Mouse (Mus musculus): ENCODE measurements at regions not wholly inside any gene's neighbourhood (a gene's known extent, or its start where the extent isn't known, plus 50 kb on each side); places are given as distances from the start of the nearest gene placed in this dataset.
A peak's percentile ranks its signal among the peaks of the same experiment; 100 is the strongest.

GRCm38 (mm10) chr14:105562843-105563242, 304.5 kb downstream of the Ndfip2 start:
- no peak for DNase-seq

- DNase-seq: no peak
Measured at GRCm38 (mm10) chr14:105556813-105557212, 298.4 kb downstream of the Ndfip2 start.

DNA sequence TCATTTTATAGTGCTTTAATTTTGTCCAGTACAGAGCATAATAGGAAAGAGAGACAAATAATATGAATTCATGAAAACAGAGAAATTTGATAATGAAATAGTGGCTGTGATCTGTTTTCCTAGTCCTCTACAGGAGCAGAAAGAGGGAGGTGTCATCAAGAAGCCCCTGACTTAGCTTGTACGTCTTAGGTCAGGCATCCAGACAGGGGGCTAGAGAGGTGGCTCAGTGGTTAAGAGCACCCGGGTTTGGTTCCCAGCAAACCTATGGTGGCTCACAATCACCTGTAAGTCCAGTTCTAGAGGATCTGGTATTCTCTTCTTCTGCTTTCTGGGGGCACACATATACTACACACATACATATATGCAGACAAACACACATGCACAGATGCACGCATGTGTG, 285.7 kb downstream of the Ndfip2 start:
- no peak for DNase-seq

DNA sequence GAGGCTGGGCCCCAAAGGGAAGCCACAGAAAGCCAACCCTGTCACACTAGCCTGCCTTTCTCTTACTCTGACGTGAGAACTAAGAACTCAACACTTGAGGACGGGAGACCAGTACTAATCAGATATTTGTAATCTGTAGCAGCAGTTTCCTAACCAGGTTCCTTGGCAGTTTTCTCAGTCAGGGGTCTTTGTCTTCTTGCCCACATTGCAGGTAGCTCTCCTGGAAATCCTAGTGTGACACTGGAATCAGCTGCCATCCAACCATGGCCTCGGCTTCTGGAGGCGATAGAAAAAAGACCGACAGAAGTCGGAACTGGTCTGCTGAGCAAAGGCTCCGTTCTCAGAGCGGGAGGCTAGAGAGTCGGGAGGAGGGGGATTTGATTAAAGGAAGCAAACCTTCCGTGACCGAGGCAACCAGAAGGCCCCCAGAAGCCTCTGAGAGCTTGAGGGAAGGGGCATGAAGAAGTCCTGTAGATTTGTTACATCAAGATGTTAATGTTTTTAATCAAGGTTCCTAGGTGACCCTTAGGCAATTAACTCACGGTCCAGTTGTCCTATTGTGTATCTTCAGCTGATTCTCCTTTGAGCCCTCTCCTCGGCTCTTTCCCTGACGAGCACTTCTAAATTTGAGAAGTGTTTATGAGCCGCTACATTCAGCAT, 284.2 kb downstream of the Ndfip2 start:
- DNase-seq: no peak

DNA sequence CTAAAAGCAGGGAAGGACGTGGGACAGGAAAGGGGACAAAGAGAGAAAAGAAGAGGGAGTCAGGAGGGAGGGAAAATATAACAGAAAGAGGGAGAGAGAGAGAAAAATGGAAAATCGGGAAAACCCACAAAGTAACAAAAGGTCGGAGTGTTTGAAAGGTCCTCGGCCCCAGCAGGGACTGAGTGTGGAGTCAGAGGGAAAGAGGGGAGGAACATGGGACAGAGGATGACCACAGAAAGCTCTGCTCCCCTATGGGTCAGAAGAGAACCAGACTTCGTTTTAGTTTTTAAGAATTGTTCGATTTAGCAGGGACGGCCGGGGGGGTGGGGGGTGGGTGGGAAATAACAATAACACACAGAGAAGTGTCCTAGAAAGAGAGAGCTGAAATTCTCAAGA, 283.7 kb downstream of the Ndfip2 start:
- DNase-seq: no peak

DNA sequence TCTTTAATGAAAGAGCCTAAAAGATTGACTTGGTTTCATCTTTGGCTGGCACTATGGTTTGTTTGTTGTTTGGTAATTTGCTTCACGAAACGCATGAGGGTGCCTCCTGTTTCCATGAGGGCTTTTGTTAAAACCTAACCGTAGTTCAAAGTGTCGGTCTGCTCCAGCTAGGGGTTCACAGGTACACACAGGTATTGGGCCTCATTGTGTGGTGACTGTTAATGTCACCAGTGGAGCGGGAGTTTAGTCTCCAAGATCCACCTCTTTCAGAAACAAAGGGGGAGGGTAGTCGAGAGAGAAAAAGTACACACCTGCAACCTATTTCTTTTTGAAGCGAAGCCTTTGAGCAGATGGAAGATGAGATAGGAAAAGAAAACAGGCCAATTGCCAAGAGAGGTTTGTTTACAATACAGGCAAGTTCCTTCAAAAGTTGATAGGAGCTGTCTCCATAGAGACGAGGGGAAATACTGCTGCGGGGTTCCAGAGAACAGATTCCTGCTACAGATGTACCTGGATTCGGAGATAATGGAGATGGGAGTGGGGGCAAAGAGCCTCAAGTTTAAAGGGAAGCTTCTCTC, 273.9 kb downstream of the Ndfip2 start:
- peak; percentile 31 to 34 for DNase-seq

- DNase-seq: no peak
Measured at GRCm38 (mm10) chr14:105528107-105528506, 269.7 kb downstream of the Ndfip2 start.

- no peak for DNase-seq
Measured at GRCm38 (mm10) chr14:105523849-105524248, 265.5 kb downstream of the Ndfip2 start.

GRCm38 (mm10) chr14:105522279-105522678, 263.9 kb downstream of the Ndfip2 start:
- DNase-seq: no peak

DNA sequence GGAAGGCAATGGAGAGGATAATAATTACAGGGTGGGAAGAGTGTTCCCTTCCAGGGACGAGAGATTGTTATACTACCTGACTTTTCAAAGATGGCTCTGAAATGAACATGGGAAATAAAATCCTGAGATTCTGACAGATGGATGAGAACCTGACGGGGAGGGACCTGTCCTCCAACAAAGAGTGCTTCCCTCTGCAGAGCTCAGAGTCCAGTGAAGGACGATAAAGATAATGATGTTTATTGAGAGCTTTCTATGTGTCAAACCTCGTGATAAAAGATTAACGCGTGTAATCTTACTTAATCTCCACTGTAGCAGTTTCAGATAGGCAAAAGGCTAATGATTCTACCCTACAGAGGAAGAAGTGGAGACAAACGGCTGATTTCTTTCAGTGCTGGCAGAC, 260.3 kb downstream of the Ndfip2 start:
- no peak for DNase-seq

DNA sequence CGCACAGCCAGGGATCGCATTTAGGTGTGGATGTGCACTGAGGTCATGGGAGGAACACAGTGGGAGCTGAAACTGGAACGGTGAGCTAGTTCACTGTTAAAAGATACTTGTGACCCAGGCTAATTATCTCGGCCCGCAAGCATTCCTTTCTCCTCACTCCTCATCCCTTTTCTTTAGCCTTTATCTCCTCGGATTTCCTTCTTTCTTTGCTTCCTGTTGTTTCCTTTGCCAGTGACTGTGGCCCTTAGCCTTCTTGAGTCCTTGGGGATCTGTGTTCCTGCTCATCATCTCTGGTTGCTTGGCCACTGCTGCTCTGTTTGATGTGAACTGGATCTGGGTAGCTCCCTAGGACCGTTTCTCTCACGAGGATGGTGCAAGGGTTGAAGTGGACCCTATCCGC, 256.0 kb downstream of the Ndfip2 start:
- no peak for DNase-seq

DNA sequence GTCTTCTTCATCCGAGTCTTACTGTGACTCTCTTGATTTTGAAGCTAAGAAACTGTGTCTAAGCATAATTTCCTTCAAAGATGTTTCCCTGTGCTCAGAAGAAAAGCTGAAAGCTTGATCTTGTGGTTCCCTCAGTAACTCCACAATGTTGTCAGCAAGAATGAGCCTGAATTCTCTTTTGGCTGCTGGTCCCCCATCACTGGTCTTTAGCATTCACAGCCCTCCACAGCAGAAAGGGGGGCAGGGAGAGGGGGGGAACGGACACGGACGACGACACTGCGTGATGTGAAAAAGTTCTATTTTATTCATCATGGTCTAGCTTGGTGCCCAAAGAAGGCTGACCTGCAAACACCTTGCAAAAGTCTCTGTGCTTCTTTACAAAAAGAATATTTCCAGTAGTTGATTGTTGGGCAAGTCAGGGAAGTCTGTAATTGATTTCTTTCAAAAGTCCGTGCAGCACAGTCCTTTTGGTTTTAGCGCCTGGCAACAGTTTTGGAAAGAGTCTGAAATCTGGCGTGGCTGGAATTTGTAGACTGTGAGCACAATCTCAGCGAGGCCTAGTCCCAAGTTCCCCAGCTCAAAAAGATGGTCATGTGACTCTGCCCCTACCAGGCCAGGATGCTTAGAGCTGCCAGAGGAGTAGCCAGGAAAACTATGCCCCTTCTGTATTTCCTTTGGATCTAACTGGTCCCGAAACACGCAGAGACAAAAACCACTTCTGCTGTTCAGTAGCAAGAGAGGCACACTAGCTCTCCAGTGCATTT, 254.7 kb downstream of the Ndfip2 start:
- DNase-seq: no peak

DNA sequence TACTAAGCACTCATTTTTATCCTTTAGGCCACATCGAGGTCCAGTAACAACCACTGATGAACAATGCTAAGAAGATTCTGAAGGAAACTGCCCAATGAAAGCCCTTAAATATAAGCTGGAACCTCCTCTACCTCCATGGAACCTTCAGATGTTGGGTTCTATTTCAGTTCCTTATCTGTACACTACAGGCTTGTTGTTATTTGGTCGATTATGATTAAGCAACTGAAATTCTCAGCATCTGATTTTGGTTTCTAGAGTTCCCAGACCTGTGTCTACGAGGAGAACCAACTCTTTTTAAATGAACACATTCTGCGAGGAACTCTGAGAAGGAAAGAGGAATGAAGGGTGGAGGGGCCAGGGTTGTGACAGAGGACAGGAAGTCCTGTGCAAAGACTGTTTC, 253.5 kb downstream of the Ndfip2 start:
- DNase-seq: no peak

- DNase-seq: no peak
Measured at GRCm38 (mm10) chr14:105511135-105511534, 252.8 kb downstream of the Ndfip2 start.

DNA sequence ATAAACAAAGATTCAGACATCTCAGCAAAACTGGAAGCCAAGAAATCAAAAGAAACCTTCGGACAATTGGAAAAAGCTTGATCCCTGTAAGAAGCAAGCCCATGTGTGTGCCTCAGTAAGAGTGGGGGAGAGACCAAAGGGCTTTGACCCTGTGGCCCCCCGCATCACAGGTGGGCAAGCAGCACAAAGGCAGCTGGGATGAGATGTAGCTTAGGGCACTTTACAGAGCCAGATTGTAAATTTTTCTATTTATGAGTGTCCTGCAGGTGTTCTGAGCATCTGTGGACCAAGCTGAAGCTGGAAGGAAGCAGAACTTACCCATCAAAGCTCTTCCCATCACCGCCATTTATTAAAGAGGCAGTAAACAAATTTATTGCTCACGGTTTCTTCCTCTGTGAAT, 246.9 kb downstream of the Ndfip2 start:
- DNase-seq: no peak

DNA sequence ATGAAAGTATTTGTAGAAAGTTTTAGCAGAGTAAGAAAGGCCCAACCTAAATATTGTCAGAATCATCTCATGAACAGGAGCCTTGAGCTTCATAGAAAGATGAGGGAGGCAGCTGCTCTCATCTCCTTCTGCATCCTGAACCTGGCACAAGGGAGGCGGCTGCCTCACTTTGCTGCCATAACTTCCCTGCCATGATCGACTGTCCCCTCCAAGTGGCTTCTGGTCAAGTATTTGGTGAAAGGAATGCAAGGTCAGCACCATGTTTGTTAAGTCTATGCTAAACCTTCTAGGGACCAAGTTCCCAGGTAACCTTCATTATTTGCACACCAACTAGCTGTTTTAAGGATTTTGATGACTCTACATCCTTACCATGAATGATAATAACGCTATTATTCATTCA, 246.0 kb downstream of the Ndfip2 start:
- DNase-seq: no peak

DNA sequence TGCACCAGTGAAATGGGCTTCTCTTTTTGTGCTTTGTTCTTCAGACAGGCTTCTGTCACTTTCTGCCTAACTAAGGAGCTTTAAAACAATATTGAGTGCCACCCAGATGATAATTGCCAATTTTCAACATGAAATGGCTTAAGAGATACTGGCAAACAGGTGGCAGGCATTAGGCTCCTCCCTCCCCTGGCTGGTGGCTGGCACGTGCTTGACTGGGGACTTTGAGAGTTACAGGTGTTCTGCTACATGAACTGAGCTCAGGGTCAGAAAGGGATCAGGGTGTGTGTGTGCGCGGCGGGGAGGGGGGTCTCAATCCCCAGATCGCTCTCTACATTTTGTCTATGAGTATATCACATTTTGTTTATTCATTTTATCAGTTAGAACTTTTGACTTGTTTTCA, 245.4 kb downstream of the Ndfip2 start:
- peak; percentile 46 to 75 for DNase-seq

DNA sequence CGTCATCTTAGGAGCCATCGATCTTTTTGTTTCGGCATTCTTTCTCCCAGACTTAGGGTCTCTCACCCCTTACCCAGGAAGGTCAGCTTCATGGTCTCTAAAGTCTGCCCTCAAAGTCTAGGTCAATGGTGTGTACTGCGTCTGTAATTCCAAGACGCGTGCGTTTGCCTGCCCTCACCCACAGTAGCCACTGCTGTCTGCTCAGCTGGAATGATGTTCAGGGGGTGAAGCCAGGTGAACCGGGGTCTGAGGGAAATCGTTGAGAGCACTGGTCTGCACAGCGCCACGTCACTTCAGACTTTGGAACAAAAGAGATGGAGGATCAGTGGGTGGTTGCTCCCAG, 244.2 kb downstream of the Ndfip2 start:
- DNase-seq: no peak

DNA sequence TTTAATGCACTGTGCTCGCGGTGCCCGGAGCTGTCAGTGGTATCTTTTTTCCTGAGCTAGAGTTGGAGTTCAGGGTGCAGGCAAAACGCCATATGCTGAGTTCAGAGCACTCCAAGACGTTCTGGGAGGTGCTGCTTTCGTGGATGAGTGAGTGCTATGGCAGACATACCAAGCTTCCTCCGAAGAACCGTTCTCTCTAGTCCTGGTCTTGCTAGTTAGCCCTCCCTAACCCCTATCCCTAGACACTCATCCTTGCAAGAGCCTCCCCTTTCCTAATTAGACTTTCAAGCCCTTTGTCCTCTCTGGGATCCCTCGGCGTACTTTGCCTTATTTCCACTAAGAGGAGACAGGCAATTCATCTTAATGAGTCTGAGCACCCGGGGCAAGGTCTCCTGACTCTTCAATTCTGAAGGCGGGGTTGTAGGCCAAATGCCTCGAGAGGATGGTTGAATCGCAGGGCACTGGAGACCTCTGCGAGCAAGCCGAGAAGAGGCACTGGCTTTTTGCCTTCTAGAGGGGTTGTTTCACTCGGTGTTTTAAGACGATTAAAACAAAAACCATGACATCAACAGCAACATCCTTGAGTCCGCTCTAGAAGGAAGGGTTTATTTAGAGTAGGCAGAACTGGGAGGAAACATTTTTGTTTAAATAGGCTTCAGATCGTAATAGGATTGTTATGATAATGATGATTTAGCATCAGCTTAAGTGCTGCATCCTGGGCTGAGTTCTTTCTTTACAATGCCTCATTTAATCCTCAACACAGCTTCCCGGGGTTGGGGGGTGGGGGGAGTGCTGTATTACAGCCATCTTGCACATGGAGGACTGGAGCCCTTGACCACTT, 243.6 kb downstream of the Ndfip2 start:
- DNase-seq: no peak

DNA sequence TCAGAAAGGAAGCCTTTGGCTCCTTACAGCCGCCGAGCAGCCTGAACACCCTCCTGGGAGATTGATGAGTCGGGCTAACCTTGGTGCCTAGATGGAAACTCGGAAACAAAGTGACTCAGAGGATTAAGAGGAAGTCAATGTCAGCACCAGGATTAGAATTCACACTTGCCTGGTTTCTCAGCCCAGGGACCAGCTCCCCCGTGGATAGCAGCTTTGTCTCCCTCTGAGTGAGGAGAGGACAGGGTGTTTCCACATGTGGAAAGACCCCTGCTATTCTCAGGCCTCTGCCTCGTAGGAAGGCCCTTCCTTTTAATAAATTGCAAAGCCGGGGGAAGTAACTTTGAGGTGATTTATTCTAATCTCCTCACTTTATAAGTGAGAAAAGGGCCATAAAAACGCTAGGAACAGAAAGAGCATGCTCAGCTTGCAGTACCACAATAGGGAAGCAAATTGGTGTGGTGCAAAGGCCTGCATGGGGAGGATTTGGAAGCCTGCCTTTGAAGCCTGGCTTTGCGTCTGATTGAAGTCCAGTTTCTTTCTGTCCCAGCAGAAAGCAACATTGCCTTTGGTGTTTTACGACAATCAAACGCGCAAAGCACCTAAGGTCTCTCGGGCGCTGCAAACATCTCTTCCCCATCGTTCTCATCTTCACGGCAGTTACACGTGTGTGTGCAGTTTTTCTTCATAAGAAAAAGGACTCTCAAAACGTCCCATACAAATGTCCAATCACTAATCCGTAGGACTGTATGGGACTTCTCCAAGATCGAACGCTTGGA, 242.8 kb downstream of the Ndfip2 start:
- no peak for DNase-seq

GRCm38 (mm10) chr14:105499319-105499895, 241.0 kb downstream of the Ndfip2 start:
- peak; percentile 61 to 67 for DNase-seq

Measured in thymus, postnatal 36 days (tissue).